Mouse (Mus musculus) intestine, postnatal 0 days (tissue): ENCODE measurements around the gene Ffar4. TPM values are rescaled to one million over a fixed set of nuclear protein-coding genes. Genes with fewer than 3 reads are reported as not detected.
A peak's percentile ranks its signal among the peaks of the same experiment; 100 is the strongest.

Experiments
- ATAC-seq: fragments of 200-750 bp; cut with Nextera tagmentation; 2 replicates; pipeline ENCODE4 v1.8.0; 2017; ENCODE audit warnings: mild to moderate bottlenecking, moderate TSS enrichment, moderate library complexity
- H3K27ac ChIP-seq: fragments of 300-500 bp; sonication (generic); 2 replicates; pipeline ENCODE4 v1.5.1; 2014; ENCODE audit warnings: mild to moderate bottlenecking, low read depth, low read length, moderate library complexity
- H3K27me3 ChIP-seq: fragments of 300-500 bp; sonication (generic); replicated peaks from 2 replicates; pipeline ENCODE4 v1.6.1; 2014; ENCODE audit warnings: low read length, mixed read lengths; ENCODE audit not compliant: control insufficient read depth, insufficient read depth
- H3K36me3 ChIP-seq: fragments of 300-500 bp; sonication (generic); 2 replicates; pipeline ENCODE4 v1.6.1; 2014; ENCODE audit warnings: mild to moderate bottlenecking, moderate library complexity; ENCODE audit not compliant: control insufficient read depth, insufficient read depth
- H3K4me1 ChIP-seq: fragments of 300-500 bp; sonication (generic); replicated peaks from 2 replicates; pipeline ENCODE4 v1.6.1; 2014; ENCODE audit warnings: antibody characterized with exemption, low read length, mixed read lengths; ENCODE audit not compliant: control insufficient read depth, insufficient read depth
- H3K4me2 ChIP-seq: fragments of 300-500 bp; sonication (generic); replicated peaks from 2 replicates; pipeline ENCODE4 v1.6.1; 2014; ENCODE audit warnings: low read depth, mild to moderate bottlenecking, moderate library complexity
- H3K4me3 ChIP-seq: fragments of 300-500 bp; sonication (generic); 2 replicates; pipeline ENCODE4 v1.5.1; 2014; ENCODE audit warnings: low read depth, low read length
- H3K9ac ChIP-seq: fragments of 300-500 bp; sonication (generic); 2 replicates; pipeline ENCODE4 v1.6.1; 2014; ENCODE audit warnings: mild to moderate bottlenecking, low read depth, low read length
- H3K9me3 ChIP-seq: fragments of 300-500 bp; sonication (generic); 2 replicates; pipeline ENCODE4 v1.6.1; 2016; ENCODE audit warnings: mixed run types; ENCODE audit not compliant: control insufficient read depth
- CTCF ChIP-seq: sonication (generic); IDR thresholded peaks from 2 replicates; pipeline ENCODE4 v1.5.1; 2016; ENCODE audit warnings: low read depth, mild to moderate bottlenecking, control low read depth, antibody characterized with exemption, moderate library complexity
- WGBS: fragments of 180-500 bp; shearing (Covaris S2); extraction: QIAGEN DNeasy Blood & Tissue Kit; methylation state at CpG from one replicate; pipeline ENCODE4 v1.1.7; 2014; 5-methylcytosine and 5-hydroxymethylcytosine counted together
- polyA plus RNA-seq: library from polyadenylated mRNA; unstranded; fragments of >200 nt; fragmentation: Nextera tagmentation; extraction: Ambion mirVana; gene quantifications from 2 replicates; pipeline ENCODE4 v1.2.1, GENCODE M21; 2015

Ffar4 gene
- polyA plus RNA-seq, 1 experiment from 2014 or later = 5.3 TPM

GRCm38 (mm10) chr19:38055798-38056197, 41.1 kb upstream of the Ffar4 start:
- peaks cover 4% of the 10 kb centered on the region; the same call in 1 of the 2 replicates for H3K4me1 ChIP-seq
- H3K9me3 ChIP-seq = no peaks in the 10 kb centered on the region
- ATAC-seq = no peak
- H3K27ac ChIP-seq = no peak overlapping the region
- H3K27me3 ChIP-seq = no peaks in the 10 kb centered on the region
- peak overlapping the region; percentile 74 for H3K4me3 ChIP-seq
- H3K36me3 ChIP-seq = peaks cover 9% of the 10 kb centered on the region; the same call in 1 of the 2 replicates
- H3K4me2 ChIP-seq = peak overlapping the region; percentile 86
- WGBS = 9% methylated on average over 6 of the region's 6 CpGs
- H3K9ac ChIP-seq = peak overlapping the region; percentile 13; the same call in 1 of the 2 replicates
- TF ChIP-seq CTCF = no peak

- H3K4me1 ChIP-seq = peaks cover 4% of the 10 kb centered on the region; the same call in 1 of the 2 replicates
- H3K4me2 ChIP-seq = peak overlapping the region; percentile 86; the same call in 1 of the 2 replicates
- H3K4me3 ChIP-seq = no peak overlapping the region
- no peak overlapping the region for H3K9ac ChIP-seq
- H3K27ac ChIP-seq = no peak overlapping the region
- ATAC-seq = no peak
- H3K27me3 ChIP-seq = no peaks in the 10 kb centered on the region
- 30% methylated on average over 3 of the region's 3 CpGs for WGBS
- peaks cover 10% of the 10 kb centered on the region; the same call in 1 of the 2 replicates for H3K36me3 ChIP-seq
- TF ChIP-seq CTCF = no peak
- H3K9me3 ChIP-seq = no peaks in the 10 kb centered on the region
Measured at GRCm38 (mm10) chr19:38056276-38056675, 40.6 kb upstream of the Ffar4 start.

DNA sequence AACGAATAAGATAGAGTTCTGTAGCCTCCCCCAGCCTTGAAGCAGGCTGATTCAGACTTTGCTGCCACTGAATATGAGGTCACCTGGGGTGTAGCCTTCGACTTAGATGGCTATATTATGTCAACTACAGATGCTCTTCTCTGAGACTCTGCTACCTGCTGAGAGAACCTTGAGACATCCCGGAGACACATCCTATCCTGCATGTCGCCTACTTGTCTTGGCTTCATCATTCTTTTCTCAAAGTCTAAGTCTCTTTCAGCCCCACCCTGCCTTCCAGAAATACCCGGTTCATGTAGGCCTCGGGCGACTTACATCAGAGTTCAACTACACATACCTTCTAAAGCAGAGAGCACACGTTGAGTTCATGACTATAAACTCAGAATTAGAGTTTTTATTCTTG, 39.9 kb upstream of the Ffar4 start:
- Histone ChIP-seq H3K36me3 (peaks cover 10% of the 10 kb centered on the region; the same call in 1 of the 2 replicates), H3K27me3 (no peaks in the 10 kb centered on the region), H3K9me3 (no peaks in the 10 kb centered on the region), H3K27ac (no peak overlapping the region), H3K4me3 (no peak overlapping the region), H3K4me1 (peaks cover 4% of the 10 kb centered on the region; the same call in 1 of the 2 replicates), H3K9ac (no peak overlapping the region), H3K4me2 (no peak overlapping the region)
- TF ChIP-seq CTCF = no peak
- no peak for ATAC-seq
- 82% methylated on average over 8 of the region's 8 CpGs for WGBS

DNA sequence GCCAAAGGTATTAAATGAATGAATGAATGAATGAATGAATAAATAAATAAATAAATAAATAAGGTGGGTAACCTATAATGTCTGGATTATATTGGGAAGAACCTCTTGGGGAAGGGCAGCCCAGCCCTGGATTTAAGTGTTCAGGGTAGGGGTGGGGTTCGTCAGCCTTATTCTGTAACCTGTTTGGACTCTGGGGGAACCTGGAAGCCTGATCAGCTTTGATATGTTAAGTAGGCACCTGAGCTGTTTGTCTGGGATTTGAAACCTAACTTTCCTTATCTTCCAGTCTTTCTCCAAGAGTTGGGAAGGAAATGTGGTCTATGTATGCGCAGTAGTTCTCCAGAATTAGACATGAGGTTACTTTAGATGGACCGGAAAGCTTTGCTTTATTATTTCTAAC, 33.7 kb upstream of the Ffar4 start:
- Histone ChIP-seq H3K27me3 (no peaks in the 10 kb centered on the region), H3K9ac (no peak overlapping the region), H3K36me3 (peaks cover 15% of the 10 kb centered on the region; the same call in 1 of the 2 replicates), H3K9me3 (no peaks in the 10 kb centered on the region), H3K4me3 (no peak overlapping the region), H3K4me1 (no peaks in the 10 kb centered on the region), H3K4me2 (no peak overlapping the region), H3K27ac (no peak overlapping the region)
- ATAC-seq = no peak
- TF ChIP-seq CTCF = no peak
- WGBS = 87% methylated on average over 3 of the region's 3 CpGs

DNA sequence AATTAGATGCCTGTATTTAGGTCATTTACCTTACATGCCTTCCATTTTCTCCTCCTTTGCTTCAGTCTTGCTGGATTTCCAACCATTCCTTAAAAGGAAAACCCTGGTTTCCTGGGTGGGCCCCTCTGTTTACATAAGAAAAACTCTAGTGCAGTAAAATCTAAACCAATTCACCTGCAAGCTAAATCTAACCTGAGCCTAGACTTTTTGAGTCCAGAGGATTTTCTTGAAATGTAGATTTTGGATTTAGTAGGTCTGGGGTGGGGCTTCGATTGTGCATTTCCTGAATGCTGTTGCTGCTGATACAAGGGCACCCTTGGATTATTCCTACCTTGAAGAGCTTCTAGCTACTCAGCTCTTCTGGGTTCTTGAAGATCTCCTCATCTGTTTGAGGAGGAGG, 32.8 kb upstream of the Ffar4 start:
- ATAC-seq = no peak
- Histone ChIP-seq H3K4me1 (no peaks in the 10 kb centered on the region), H3K9ac (no peak overlapping the region), H3K27ac (no peak overlapping the region), H3K4me2 (no peak overlapping the region), H3K36me3 (peaks cover 15% of the 10 kb centered on the region; the same call in 1 of the 2 replicates), H3K4me3 (no peak overlapping the region), H3K27me3 (no peaks in the 10 kb centered on the region), H3K9me3 (no peaks in the 10 kb centered on the region)
- no peak for TF ChIP-seq CTCF
- 82% methylated on average over 1 of the region's 1 CpGs for WGBS

GRCm38 (mm10) chr19:38073226-38073625, 23.6 kb upstream of the Ffar4 start:
- no peak overlapping the region for H3K27ac ChIP-seq

DNA sequence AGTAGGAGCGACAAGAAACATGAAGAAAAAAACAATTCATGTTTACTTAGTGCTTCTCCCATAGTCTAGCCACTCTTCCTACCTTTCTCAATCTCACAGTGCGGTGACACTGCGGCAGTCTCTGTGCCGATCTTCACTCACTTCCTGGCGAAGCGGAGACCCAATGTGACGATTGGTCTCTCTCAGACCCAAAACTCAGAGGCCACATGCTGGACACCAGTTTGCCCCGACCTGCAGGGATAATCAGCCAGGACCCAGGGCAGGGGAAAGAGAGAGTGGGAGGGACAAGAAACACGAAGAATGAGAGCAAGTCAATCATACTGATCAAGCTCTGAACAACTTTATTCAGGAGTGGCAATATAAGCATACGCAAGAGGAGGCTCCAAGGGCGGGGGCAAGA, 21.8 kb upstream of the Ffar4 start:
- Histone ChIP-seq H3K4me1 (no peaks in the 10 kb centered on the region), H3K4me3 (no peak overlapping the region), H3K36me3 (peaks cover 30% of the 10 kb centered on the region), H3K4me2 (no peak overlapping the region), H3K27me3 (no peaks in the 10 kb centered on the region), H3K9ac (no peak overlapping the region), H3K27ac (no peak overlapping the region), H3K9me3 (no peaks in the 10 kb centered on the region)
- 79% methylated on average over 11 of the region's 11 CpGs for WGBS
- ATAC-seq = no peak
- TF ChIP-seq CTCF = no peak

More at GRCm38 (mm10) chr19:38073226-38073625, 23.6 kb upstream of the Ffar4 start:
- Histone ChIP-seq H3K4me2 (no peak overlapping the region), H3K4me1 (no peaks in the 10 kb centered on the region), H3K27me3 (no peaks in the 10 kb centered on the region), H3K4me3 (no peak overlapping the region), H3K36me3 (peaks cover 36% of the 10 kb centered on the region), H3K9me3 (no peaks in the 10 kb centered on the region), H3K9ac (no peak overlapping the region)
- no peak for TF ChIP-seq CTCF
- no peak for ATAC-seq
- 90% methylated on average over 5 of the region's 5 CpGs for WGBS
